Mouse (Mus musculus) cortical plate, adult 2 months (tissue): ENCODE results near the gene Evpl.

ENCODE experiments used
- CTCF ChIP-seq: fragments of 200-500 bp; IDR thresholded peaks from 2 replicates; pipeline ENCODE4 v1.5.1; 2011; ENCODE audit warnings: mild to moderate bottlenecking, control low read depth, low read length; ENCODE audit not compliant: insufficient read depth; ENCODE audit errors: extremely low read depth
- POLR2A ChIP-seq: fragments of 200-500 bp; IDR thresholded peaks from 2 replicates; pipeline ENCODE4 v1.6.1; 2011; ENCODE audit warnings: mild to moderate bottlenecking, low read length, control low read depth; ENCODE audit not compliant: insufficient read depth; ENCODE audit errors: extremely low read depth

- TF ChIP-seq CTCF (no peak), POLR2A (no peak)
These were observed 9.2 kb downstream of the Evpl start for GRCm38 (mm10) chr11:116228699-116229098.
